ENCODE assay signal across 15 mouse cellular contexts in the genomic region with DNA sequence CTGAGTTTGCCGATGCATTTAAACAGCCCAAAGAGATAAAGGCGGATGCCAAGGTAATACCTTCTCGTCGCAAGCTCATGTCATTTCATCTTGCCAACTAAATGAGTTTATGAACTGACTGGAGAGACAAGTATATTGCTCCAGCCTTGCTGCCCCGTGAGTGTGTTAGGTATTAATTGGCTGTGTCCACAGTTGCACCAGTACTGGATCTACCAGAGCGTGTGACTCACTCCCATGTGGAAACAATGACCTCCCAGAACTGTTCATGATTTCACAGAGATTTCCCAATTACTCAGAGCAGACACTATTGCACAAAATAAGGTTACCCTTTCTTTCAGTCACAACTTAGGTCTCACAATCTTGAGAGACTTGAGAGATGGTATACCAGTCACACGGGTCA.
DNase-seq lines count a peak whose midpoint lies in the region; ATAC-seq and TF ChIP-seq lines count a peak whose summit lies in the region.
"Had no signal": no experiment of that assay in that cellular context is flagged by ENCODE, and none has a peak within 500 bp of the region (broad histone marks: within the 10 kb centered on the region; RNA-seq: fewer than 3 reads in every experiment).

No protein-coding gene starts in this region.

- peaks cover 42% of the 10 kb centered on the region for H3K4me1 ChIP-seq in bone marrow macrophage, adult 2 months (ENCODE audit: control insufficient read depth, insufficient read depth, low read length)
- peaks cover 14% of the 10 kb centered on the region for H3K4me1 ChIP-seq in liver, postnatal 0 days (ENCODE audit: insufficient read depth)
- H3K4me1 ChIP-seq in stomach, postnatal 0 days (replicated peaks; ENCODE audit: control insufficient read depth, insufficient read depth) = no peaks in the 10 kb centered on the region
- H3K4me1 ChIP-seq: forebrain, embryonic 15.5 days had no signal

- peak; percentile 32 to 48 for DNase-seq in urinary bladder, postnatal 36 days (ENCODE audit: low spot score in 2 of 2)
- no peak for DNase-seq in urinary bladder, adult 2 months (ENCODE audit: low spot score)
- peak; percentile 33 for DNase-seq in liver, postnatal 0 days
- DNase-seq in stomach, postnatal 0 days (ENCODE audit: low spot score) = peak; percentile 35
- no peak for DNase-seq in spleen, postnatal 10 days (ENCODE audit: low spot score in 2 of 2)
- DNase-seq in retina, embryonic 14.5 days (ENCODE audit: low spot score) = no peak
- DNase-seq: gastrocnemius, postnatal 36 days; heart, postnatal 10 days; lung, embryonic 14.5 days had no signal

- peak; percentile 89 for ATAC-seq in liver, postnatal 0 days
- peak; percentile 82 for ATAC-seq in stomach, postnatal 0 days (ENCODE audit: low FRiP score, low TSS enrichment)
- ATAC-seq in erythroblast, adult 5-6 weeks (replicated peaks; ENCODE audit: low FRiP score, poor library complexity, severe bottlenecking) = no peak
- ATAC-seq: forebrain, embryonic 15.5 days; midbrain, embryonic 16.5 days had no signal

- no peaks in the 10 kb centered on the region for H3K27me3 ChIP-seq in liver, postnatal 0 days (ENCODE audit: insufficient read depth, low read length)
- no peaks in the 10 kb centered on the region for H3K27me3 ChIP-seq in stomach, postnatal 0 days (ENCODE audit: control insufficient read depth, insufficient read depth, low read length)
- H3K27me3 ChIP-seq: forebrain, embryonic 15.5 days; neural tube, embryonic 13.5 days had no signal

- TF ChIP-seq POLR2A in bone marrow macrophage, adult 2 months (IDR thresholded peaks at IDR 0.05; ENCODE audit: borderline replicate concordance, low read depth, low read length) = no peak

- peak overlapping the region; percentile 28 for H3K27ac ChIP-seq in bone marrow macrophage, adult 2 months (ENCODE audit: insufficient read depth, low read depth, low read length)
- peak overlapping the region; percentile 87 for H3K27ac ChIP-seq in liver, postnatal 0 days (ENCODE audit: low read depth)
- no peak overlapping the region for H3K27ac ChIP-seq in stomach, postnatal 0 days (replicated peaks)
- H3K27ac ChIP-seq: forebrain, embryonic 15.5 days; left cerebral cortex, adult 2 months; neural tube, embryonic 13.5 days had no signal

- H3K4me3 ChIP-seq in bone marrow macrophage, adult 2 months (ENCODE audit: insufficient read depth, low read length) = no peak overlapping the region
- no peak overlapping the region for H3K4me3 ChIP-seq in liver, postnatal 0 days (ENCODE audit: low read depth, low read length)
- no peak overlapping the region for H3K4me3 ChIP-seq in stomach, postnatal 0 days (ENCODE audit: low read depth, low read length)
- H3K4me3 ChIP-seq: forebrain, embryonic 15.5 days; left cerebral cortex, adult 2 months; neural tube, embryonic 13.5 days had no signal

- H3K36me3 ChIP-seq in liver, postnatal 0 days (replicated peaks; ENCODE audit: insufficient read depth, low read length) = no peaks in the 10 kb centered on the region
- no peaks in the 10 kb centered on the region for H3K36me3 ChIP-seq in stomach, postnatal 0 days (ENCODE audit: control insufficient read depth, insufficient read depth, low read length)
- H3K36me3 ChIP-seq: forebrain, embryonic 15.5 days; neural tube, embryonic 13.5 days had no signal

- no peaks in the 10 kb centered on the region for H3K9me3 ChIP-seq in liver, postnatal 0 days (ENCODE audit: low read length)
- no peaks in the 10 kb centered on the region for H3K9me3 ChIP-seq in stomach, postnatal 0 days (ENCODE audit: control insufficient read depth, low read length)
- H3K9me3 ChIP-seq: forebrain, embryonic 15.5 days; neural tube, embryonic 13.5 days had no signal

- H3K4me2 ChIP-seq in liver, postnatal 0 days (ENCODE audit: low read depth, low read length) = no peak overlapping the region
- no peak overlapping the region for H3K4me2 ChIP-seq in stomach, postnatal 0 days (replicated peaks; ENCODE audit: low read depth)
- H3K4me2 ChIP-seq: forebrain, embryonic 15.5 days; lung, embryonic 14.5 days; neural tube, embryonic 13.5 days had no signal

- 69% methylated on average over 7 of the region's 7 CpGs for WGBS in liver, postnatal 0 days (ENCODE audit: insufficient replicate concordance)
- WGBS in stomach, postnatal 0 days = 64% methylated on average over 7 of the region's 7 CpGs

- TF ChIP-seq CTCF in bone marrow macrophage, adult 2 months (IDR thresholded peaks at IDR 0.05; ENCODE audit: low read depth, low read length) = no peak
- TF ChIP-seq CTCF in liver, postnatal 0 days (IDR thresholded peaks at IDR 0.05; ENCODE audit: low read depth) = no peak
- TF ChIP-seq CTCF in stomach, postnatal 0 days (IDR thresholded peaks at IDR 0.05; ENCODE audit: low read depth) = no peak

- no peak overlapping the region for H3K9ac ChIP-seq in liver, postnatal 0 days (replicated peaks)
- H3K9ac ChIP-seq in stomach, postnatal 0 days (ENCODE audit: low read length) = no peak overlapping the region
- H3K9ac ChIP-seq: forebrain, embryonic 15.5 days; lung, embryonic 14.5 days; neural tube, embryonic 13.5 days had no signal

- peak; percentile 47; the same call in 1 of the 2 replicates for TF ChIP-seq EP300 in liver, postnatal 0 days (IDR thresholded peaks at IDR 0.05; ENCODE audit: low read depth)
- TF ChIP-seq EP300 in stomach, postnatal 0 days (optimal IDR thresholded peaks at IDR 0.05) = no peak

Comparison
In these comparisons a context has a peak if more than half of its experiments do, and no peak if none do; other contexts are left out.
1. DNase-seq: peak in urinary bladder, postnatal 36 days (2 of 2), liver, postnatal 0 days (single experiment) and stomach, postnatal 0 days (single experiment); none in urinary bladder, adult 2 months (single experiment), spleen, postnatal 10 days (0 of 2) and retina, embryonic 14.5 days (single experiment).